Mouse (Mus musculus): ENCODE data around the gene Ddx11. TPM values are rescaled to one million over a fixed set of nuclear protein-coding genes. Genes with fewer than 3 reads are reported as not detected.

Gene Ddx11
- polyA plus RNA-seq (2012; ENCODE audit: low replicate concordance), result 8.0 and 8.9 TPM in 2 replicates

GRCm38 (mm10) chr17:66123066-66123815, at the start of gene Ddx11:
Gene Ddx11, plus strand, starts transcription at chr17:66123520.

GRCm38 (mm10) chr17:66076934-66077333, 46.4 kb upstream of the Ddx11 start, which contains the start of gene Ankrd12:
Gene Ankrd12, minus strand, starts transcription at chr17:66077089.

GRCm38 (mm10) chr17:66101380-66102330, 21.7 kb upstream of the Ddx11 start, which contains the start of gene Ndufv2:
Gene Ndufv2, minus strand, starts transcription at chr17:66101559.

GRCm38 (mm10) chr17:66111402-66111959, 11.8 kb upstream of the Ddx11 start, which contains the start of gene Washc1:
Gene Washc1, plus strand, starts transcription at chr17:66111545.

Other genes with a start within 250 kb of the Ddx11 start
- 50.9 and 141 TPM in 2 replicates for gene Ralbp1, start 237.7 kb upstream of the Ddx11 start, polyA plus RNA-seq (2012; ENCODE audit: low replicate concordance)
- 10.7 and 26.6 TPM in 2 replicates for gene Twsg1, start 172.3 kb upstream of the Ddx11 start, polyA plus RNA-seq (2012; ENCODE audit: low replicate concordance)
- 4.5 and 4.8 TPM in 2 replicates for gene Ankrd12, start 46.4 kb upstream of the Ddx11 start, polyA plus RNA-seq (2012; ENCODE audit: low replicate concordance)
- 21.6 and 64.2 TPM in 2 replicates for gene Ndufv2, start 22.0 kb upstream of the Ddx11 start, polyA plus RNA-seq (2012; ENCODE audit: low replicate concordance)
- gene Washc1, start 12.0 kb upstream of the Ddx11 start, polyA plus RNA-seq (2012; ENCODE audit: low replicate concordance), result 22.2 and 31.0 TPM in 2 replicates

All from leukemia stem cell, adult 10-12 weeks (primary cell).